Mouse (Mus musculus) v-Abl transformed pro-B cells (cell line): ENCODE measurements around the gene Fyco1.

ENCODE experiments used
- in situ Hi-C, 2 experiments: fragments of 400-800 bp; cut with MboI; formaldehyde crosslinking; loops; one replicate each; pipeline ENCODE4 v1.15.1; 2025; ENCODE audit not compliant: unreplicated experiment in 2 of 2

The Fyco1 gene

GRCm38 (mm10) chr9:123851713-123852448 is at the start of gene Fyco1:
Gene Fyco1, minus strand, starts transcription at chr9:123851899.
- in situ Hi-C loops, result no loop called here

GRCm38 (mm10) chr9:123872049-123872448 is 20.4 kb upstream of the Fyco1 start:
- in situ Hi-C loops, result no loop called here

GRCm38 (mm10) chr9:123869167-123869784 is 17.6 kb upstream of the Fyco1 start:
- in situ Hi-C loops, result no loop called here

- in situ Hi-C loops, result no loop called here
Measured at GRCm38 (mm10) chr9:123863641-123864040, 11.9 kb upstream of the Fyco1 start.

GRCm38 (mm10) chr9:123862895-123863616 is 11.4 kb upstream of the Fyco1 start:
- in situ Hi-C loops, result no loop called here

- in situ Hi-C loops, result no loop called here
Measured at GRCm38 (mm10) chr9:123861929-123862328, 10.2 kb upstream of the Fyco1 start, which contains the start of gene Xcr1. Gene Xcr1, minus strand, starts transcription at chr9:123862029.

GRCm38 (mm10) chr9:123856836-123857235 is 5.1 kb upstream of the Fyco1 start:
- in situ Hi-C loops, result no loop called here

GRCm38 (mm10) chr9:123852449-123853390 is 1.0 kb upstream of the Fyco1 start:
- in situ Hi-C loops, result no loop called here

- in situ Hi-C loops, result no loop called here
Measured at GRCm38 (mm10) chr9:123851062-123851712, 512 bp downstream of the Fyco1 start.

GRCm38 (mm10) chr9:123850705-123851061 is 1.0 kb downstream of the Fyco1 start:
- in situ Hi-C loops, result no loop called here

GRCm38 (mm10) chr9:123849976-123850695 is 1.6 kb downstream of the Fyco1 start:
- in situ Hi-C loops, result no loop called here

GRCm38 (mm10) chr9:123846490-123846889 is 5.2 kb downstream of the Fyco1 start:
- in situ Hi-C loops, result no loop called here

GRCm38 (mm10) chr9:123845120-123845519 is 6.6 kb downstream of the Fyco1 start:
- in situ Hi-C loops, result no loop called here

GRCm38 (mm10) chr9:123844468-123844867 is 7.2 kb downstream of the Fyco1 start:
- in situ Hi-C loops, result no loop called here

- in situ Hi-C loops, result no loop called here
Measured at GRCm38 (mm10) chr9:123840243-123840642, 11.5 kb downstream of the Fyco1 start.

GRCm38 (mm10) chr9:123835851-123836250 is 15.8 kb downstream of the Fyco1 start:
- in situ Hi-C loops, result no loop called here

- in situ Hi-C loops, result no loop called here
Measured at GRCm38 (mm10) chr9:123828916-123829315, 22.8 kb downstream of the Fyco1 start.

GRCm38 (mm10) chr9:123826631-123827030 is 25.1 kb downstream of the Fyco1 start:
- in situ Hi-C loops, result no loop called here

- in situ Hi-C loops, result no loop called here
Measured at GRCm38 (mm10) chr9:123818601-123819000, 33.1 kb downstream of the Fyco1 start.
